Mouse (Mus musculus): ENCODE measurements around the gene Zbtb44.

Gene Zbtb44

GRCm38 (mm10) chr9:31117088-31117487, 86.6 kb downstream of the Zbtb44 start:
- DNase-seq = no peak

DNA sequence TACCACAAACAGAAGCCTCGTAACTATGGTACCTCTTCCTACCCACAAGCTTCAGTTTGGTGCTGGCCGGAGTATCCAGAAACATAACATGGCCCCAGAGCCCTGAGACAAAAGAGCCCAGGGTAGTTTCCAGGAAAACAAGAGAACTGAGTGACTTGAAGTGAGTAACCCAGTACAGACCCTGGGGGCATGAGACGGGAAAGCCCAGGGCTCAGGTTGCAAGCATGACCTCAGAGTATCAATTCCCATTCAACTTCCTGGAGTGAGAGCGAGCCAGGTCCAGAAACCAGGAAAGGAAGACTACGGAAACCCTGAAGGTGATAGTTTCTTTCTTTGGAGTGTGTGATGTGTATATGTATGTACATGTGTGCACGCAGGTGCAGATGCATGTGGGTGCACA, 87.0 kb downstream of the Zbtb44 start:
- DNase-seq = no peak

- DNase-seq = no peak
Observed at GRCm38 (mm10) chr9:31118520-31119298, 88.3 kb downstream of the Zbtb44 start.

DNA sequence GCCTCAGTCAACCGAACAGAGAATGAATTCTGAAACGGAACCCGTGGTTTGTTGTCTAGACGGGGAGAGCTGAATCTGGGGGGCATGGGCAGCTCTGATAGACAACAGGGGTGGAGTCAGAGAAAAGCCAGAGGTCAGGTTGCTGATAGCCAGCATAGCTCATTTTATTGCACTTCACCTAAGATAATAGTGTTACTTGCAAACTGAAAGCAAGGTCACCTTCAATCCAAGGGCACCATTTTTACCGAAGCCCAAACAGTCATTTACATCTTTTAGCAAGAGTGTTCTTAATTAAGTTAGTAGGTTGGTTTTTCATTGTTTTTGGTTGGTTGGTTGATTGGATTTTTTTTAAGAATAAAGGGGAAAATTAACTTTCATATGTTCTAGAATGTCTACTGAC, 89.0 kb downstream of the Zbtb44 start:
- DNase-seq = no peak

DNA sequence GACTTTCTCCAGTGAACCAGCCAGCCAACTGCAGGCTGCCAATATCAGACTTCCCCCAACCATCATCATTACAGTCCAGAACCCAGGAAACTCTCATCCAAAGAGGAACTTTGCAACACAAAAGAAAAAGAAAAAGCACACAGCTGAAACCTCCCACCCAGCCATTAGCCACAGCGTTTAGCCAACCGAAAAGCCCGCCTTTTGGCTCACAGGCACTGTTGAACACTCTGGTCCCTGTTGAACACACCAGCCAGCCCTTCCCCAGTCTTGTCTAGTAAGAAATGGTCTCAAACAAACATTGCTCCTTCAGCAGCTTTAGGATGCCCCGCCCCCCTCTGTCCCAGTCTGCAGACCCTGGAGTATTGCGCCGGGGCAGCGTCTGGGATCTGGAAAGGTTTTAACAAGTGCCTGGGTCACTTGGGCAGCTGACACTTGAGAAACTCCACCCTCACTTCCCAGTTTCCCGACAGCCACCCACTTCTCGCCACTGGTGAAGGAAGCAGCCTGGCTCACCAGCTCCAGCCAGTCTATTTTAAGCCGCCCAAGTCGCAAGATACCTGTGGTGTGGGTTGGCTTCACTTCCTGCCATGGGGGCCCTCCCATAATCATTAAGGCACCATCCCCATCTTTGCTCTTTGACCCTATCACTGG, 89.6 kb downstream of the Zbtb44 start:
- DNase-seq = peak in 1 of 2 experiments; percentile 10

DNA sequence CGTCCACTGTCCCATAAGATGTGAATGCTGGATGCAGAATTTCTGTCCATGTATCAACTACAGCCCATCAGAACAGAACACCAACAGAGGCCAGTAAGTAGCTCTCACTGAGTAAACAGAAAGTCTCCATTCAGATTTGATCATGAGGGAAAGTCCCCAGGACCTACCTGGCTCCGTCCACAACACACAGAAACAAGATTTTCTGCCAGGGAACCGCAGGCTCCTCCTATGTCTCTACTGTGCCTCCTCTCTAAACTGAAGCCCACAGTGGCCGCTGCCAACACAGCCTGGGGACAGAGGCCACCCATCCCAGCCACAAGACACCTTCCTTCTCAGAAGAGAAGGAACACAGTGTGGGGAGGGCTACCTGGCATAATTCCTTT, 90.1 kb downstream of the Zbtb44 start:
- no peak for DNase-seq

GRCm38 (mm10) chr9:31122464-31123030, 92.1 kb downstream of the Zbtb44 start:
- no peak for DNase-seq
